In genomic region chr9:50603998-50604324, GRCm38 (mm10) we compare ENCODE assay signal across 8 mouse cellular contexts. TPM values are rescaled to one million over a fixed set of nuclear protein-coding genes. Genes with fewer than 3 reads are reported as not detected.
DNase-seq lines count a peak whose midpoint lies in the region; ATAC-seq and TF ChIP-seq lines count a peak whose summit lies in the region.

No protein-coding gene starts in this region.

- H3K4me1 ChIP-seq in heart, embryonic 14.5 days (ENCODE audit: control insufficient read depth in 2 of 2, insufficient read depth in 2 of 2, low read length in 2 of 2): peaks cover 11 to 27% of the 10 kb centered on the region in 2 experiments
- peaks cover 0 to 5% of the 10 kb centered on the region in 2 experiments; a peak in 1 of 4 replicates for H3K4me1 ChIP-seq in ES-E14 (ENCODE audit: control insufficient read depth in 2 of 2, insufficient read depth in 2 of 2, low read length in 2 of 2, poor library complexity in 1 of 2)
- H3K4me1 ChIP-seq in forebrain, embryonic 16.5 days (replicated peaks; ENCODE audit: control insufficient read depth, insufficient read depth, low read length): peaks cover 22% of the 10 kb centered on the region
- peaks cover 27% of the 10 kb centered on the region for H3K4me1 ChIP-seq in liver, postnatal 0 days (ENCODE audit: insufficient read depth)

- peak; percentile 83 for ATAC-seq in heart, embryonic 14.5 days (ENCODE audit: insufficient number of reproducible peaks, insufficient read depth, low FRiP score, low read depth)
- ATAC-seq in forebrain, embryonic 16.5 days: peak; percentile 90
- peak; percentile 73 for ATAC-seq in liver, postnatal 0 days

- no peaks in the 10 kb centered on the region for H3K9me3 ChIP-seq in heart, embryonic 14.5 days (ENCODE audit: control insufficient read depth, low read length)
- H3K9me3 ChIP-seq in ES-E14 (ENCODE audit: control insufficient read depth, insufficient read depth, low read depth, low read length): no peaks in the 10 kb centered on the region
- H3K9me3 ChIP-seq in forebrain, embryonic 16.5 days (ENCODE audit: control insufficient read depth, low read length): no peaks in the 10 kb centered on the region
- no peaks in the 10 kb centered on the region for H3K9me3 ChIP-seq in liver, postnatal 0 days (ENCODE audit: low read length)

- no peak for TF ChIP-seq EP300 in liver, postnatal 0 days (IDR thresholded peaks at IDR 0.05; ENCODE audit: low read depth)

- peak overlapping the region; percentile 90 for H3K9ac ChIP-seq in heart, embryonic 14.5 days (ENCODE audit: low read length)
- H3K9ac ChIP-seq in ES-E14 (ENCODE audit: insufficient read depth, low read depth, low read length, poor library complexity, severe bottlenecking): peak overlapping the region; percentile 96
- H3K9ac ChIP-seq in forebrain, embryonic 16.5 days (replicated peaks; ENCODE audit: low read depth, low read length): peak overlapping the region; percentile 78
- peak overlapping the region; percentile 93 for H3K9ac ChIP-seq in liver, postnatal 0 days (replicated peaks)

- WGBS in heart, embryonic 14.5 days: under 1% methylated on average over 24 of the region's 24 CpGs
- WGBS in forebrain, embryonic 16.5 days: under 1% methylated on average over 21 of the region's 24 CpGs
- WGBS in liver, postnatal 0 days (ENCODE audit: insufficient replicate concordance): under 1% methylated on average over 24 of the region's 24 CpGs

- in situ Hi-C loops in ES-E14 (cut with MboI; ENCODE audit: low sequenced_read_pairs in 2 of 2, unreplicated experiment in 2 of 2): no loop called here

- peak overlapping the region; percentile 81 to 86 for H3K4me3 ChIP-seq in heart, embryonic 14.5 days (ENCODE audit: control insufficient read depth in 1 of 2, insufficient read depth in 1 of 2, low read depth in 1 of 2, low read length in 2 of 2)
- H3K4me3 ChIP-seq in ES-E14 (ENCODE audit: insufficient read depth in 1 of 2, low read depth in 1 of 2, low read length in 2 of 2, poor library complexity in 1 of 2, severe bottlenecking in 1 of 2): peak overlapping the region; percentile 75 to 79
- peak overlapping the region; percentile 86 for H3K4me3 ChIP-seq in forebrain, embryonic 16.5 days (replicated peaks; ENCODE audit: low read length)
- peak overlapping the region; percentile 92 for H3K4me3 ChIP-seq in liver, postnatal 0 days (ENCODE audit: low read depth, low read length)

- peaks cover 58% of the 10 kb centered on the region for H3K36me3 ChIP-seq in heart, embryonic 14.5 days (ENCODE audit: control insufficient read depth, insufficient read depth, low read length)
- H3K36me3 ChIP-seq in ES-E14 (ENCODE audit: control insufficient read depth, insufficient read depth, low read length, poor library complexity, severe bottlenecking): peaks cover 11% of the 10 kb centered on the region
- H3K36me3 ChIP-seq in forebrain, embryonic 16.5 days (ENCODE audit: control insufficient read depth, insufficient read depth): peaks cover 8% of the 10 kb centered on the region
- H3K36me3 ChIP-seq in liver, postnatal 0 days (replicated peaks; ENCODE audit: insufficient read depth, low read length): peaks cover 33% of the 10 kb centered on the region

- H3K27ac ChIP-seq in heart, embryonic 14.5 days (replicated peaks in 1 of 2; ENCODE audit: control insufficient read depth in 1 of 2, insufficient read depth in 1 of 2, low read depth in 2 of 2, low read length in 2 of 2): peak overlapping the region; percentile 44 to 87
- peak overlapping the region; percentile 65 for H3K27ac ChIP-seq in ES-E14 (ENCODE audit: insufficient read depth, low read depth, low read length, poor library complexity, severe bottlenecking)
- peak overlapping the region; percentile 84 for H3K27ac ChIP-seq in forebrain, embryonic 16.5 days (ENCODE audit: low read length)
- H3K27ac ChIP-seq in liver, postnatal 0 days (ENCODE audit: low read depth): peak overlapping the region; percentile 86

- H3K4me2 ChIP-seq in heart, embryonic 14.5 days (ENCODE audit: low read length): peak overlapping the region; percentile 79
- H3K4me2 ChIP-seq in forebrain, embryonic 16.5 days (ENCODE audit: low read length): peak overlapping the region; percentile 81
- H3K4me2 ChIP-seq in liver, postnatal 0 days (ENCODE audit: low read depth, low read length): peak overlapping the region; percentile 92

- no peak for DNase-seq in heart, postnatal 4 days
- no peak for DNase-seq in ES-E14 (ENCODE audit: low read depth, low spot score)
- no peak for DNase-seq in liver, postnatal 0 days
- DNase-seq in urinary bladder, adult 18-20 months (ENCODE audit: low spot score in 2 of 2): no peak
- no peak for DNase-seq in left cerebral cortex, adult 9 months (ENCODE audit: low spot score in 2 of 2)
- no peak for DNase-seq in cerebellum, adult 9-10 months

- TF ChIP-seq CTCF in liver, postnatal 0 days (IDR thresholded peaks at IDR 0.05; ENCODE audit: low read depth): peak; percentile 51

- H3K27me3 ChIP-seq in heart, embryonic 14.5 days (ENCODE audit: control insufficient read depth, insufficient read depth, low read length): no peaks in the 10 kb centered on the region
- H3K27me3 ChIP-seq in forebrain, embryonic 16.5 days (replicated peaks; ENCODE audit: control insufficient read depth, insufficient read depth, low read length): no peaks in the 10 kb centered on the region
- no peaks in the 10 kb centered on the region for H3K27me3 ChIP-seq in liver, postnatal 0 days (ENCODE audit: insufficient read depth, low read length)

TF ChIP-seq in ES-E14, 5 proteins besides CTCF, POLR2A, EP300 and RAD21:
- TF ChIP-seq ZNF384 (IDR thresholded peaks at IDR 0.05; ENCODE audit: low read depth, low read length): no peak
- TF ChIP-seq CHD2 (IDR thresholded peaks at IDR 0.05; ENCODE audit: low read depth, low read length): no peak
- no peak for TF ChIP-seq ZC3H11A (IDR thresholded peaks at IDR 0.05; ENCODE audit: borderline replicate concordance, low read depth, low read length)
- TF ChIP-seq HCFC1 (IDR thresholded peaks at IDR 0.05; ENCODE audit: borderline replicate concordance, insufficient read depth, low read length): no peak
- TF ChIP-seq MAFK (IDR thresholded peaks at IDR 0.05; ENCODE audit: insufficient read depth, low read depth, low read length): no peak
TF ChIP-seq in ES-E14: peak in this region for 0.

RNA-seq across cellular contexts. Expression of gene Timm8b, which starts 0.3 kb away (rescaled TPM):
- polyA plus RNA-seq in heart, embryonic 14.5 days (2014; fragmentation: Nextera tagmentation; extraction: Ambion mirVana): 338 and 373 TPM in 2 replicates
- total RNA-seq in heart, postnatal 4 days (2021): 100 to 1,000 TPM; 196 to 216 TPM
- 133 and 179 TPM in 2 replicates for total RNA-seq in ES-E14 (2012; rRNA removed)
- 308 and 327 TPM in 2 replicates for polyA plus RNA-seq in forebrain, embryonic 16.5 days (2015; fragmentation: Nextera tagmentation; extraction: Ambion mirVana)
- polyA plus RNA-seq in liver, postnatal 0 days (2015; fragmentation: Nextera tagmentation; extraction: Ambion mirVana): 198 and 212 TPM in 2 replicates

RNA-seq across cellular contexts. Expression of gene Sdhd, which starts 0.3 kb away (rescaled TPM):
- polyA plus RNA-seq in heart, embryonic 14.5 days (2014; fragmentation: Nextera tagmentation; extraction: Ambion mirVana): 751 and 787 TPM in 2 replicates
- 100 to 1,000 TPM; 664 to 695 TPM for total RNA-seq in heart, postnatal 4 days (2021)
- total RNA-seq in ES-E14 (2012; rRNA removed): 160 and 168 TPM in 2 replicates
- 205 and 215 TPM in 2 replicates for polyA plus RNA-seq in forebrain, embryonic 16.5 days (2015; fragmentation: Nextera tagmentation; extraction: Ambion mirVana)
- 454 and 476 TPM in 2 replicates for polyA plus RNA-seq in liver, postnatal 0 days (2015; fragmentation: Nextera tagmentation; extraction: Ambion mirVana)

RNA-seq across cellular contexts. Expression of gene Pih1d2, which starts 13.2 kb away (rescaled TPM):
- 1.9 TPM in 2 replicates for polyA plus RNA-seq in heart, embryonic 14.5 days (2014; fragmentation: Nextera tagmentation; extraction: Ambion mirVana)
- under 1 TPM; 0.59 to 0.69 TPM for total RNA-seq in heart, postnatal 4 days (2021)
- 2.3 and 3.3 TPM in 2 replicates for total RNA-seq in ES-E14 (2012; rRNA removed)
- polyA plus RNA-seq in forebrain, embryonic 16.5 days (2015; fragmentation: Nextera tagmentation; extraction: Ambion mirVana): 2.7 and 4.1 TPM in 2 replicates
- polyA plus RNA-seq in liver, postnatal 0 days (2015; fragmentation: Nextera tagmentation; extraction: Ambion mirVana): 0.51 and 0.73 TPM in 2 replicates

RNA-seq across cellular contexts. Expression of gene Nkapd1, which starts 13.3 kb away (rescaled TPM):
- polyA plus RNA-seq in heart, embryonic 14.5 days (2014; fragmentation: Nextera tagmentation; extraction: Ambion mirVana): 15.4 and 18.3 TPM in 2 replicates
- 10 to 100 TPM; 19.0 to 20.3 TPM for total RNA-seq in heart, postnatal 4 days (2021)
- total RNA-seq in ES-E14 (2012; rRNA removed): 16.1 and 17.8 TPM in 2 replicates
- polyA plus RNA-seq in forebrain, embryonic 16.5 days (2015; fragmentation: Nextera tagmentation; extraction: Ambion mirVana): 19.7 and 20.6 TPM in 2 replicates
- polyA plus RNA-seq in liver, postnatal 0 days (2015; fragmentation: Nextera tagmentation; extraction: Ambion mirVana): 8.3 and 9.2 TPM in 2 replicates

RNA-seq across cellular contexts. Expression of gene Tex12, which starts 42.8 kb away (rescaled TPM):
- polyA plus RNA-seq in heart, embryonic 14.5 days (2014; fragmentation: Nextera tagmentation; extraction: Ambion mirVana): 0.31 TPM in 1 of 2 replicates, not detected in the other
- total RNA-seq in heart, postnatal 4 days (2021): not detected
- total RNA-seq in ES-E14 (2012; rRNA removed): 0.94 TPM in 1 of 2 replicates, not detected in the other
- polyA plus RNA-seq in forebrain, embryonic 16.5 days (2015; fragmentation: Nextera tagmentation; extraction: Ambion mirVana): not detected in 2 replicates
- not detected in 2 replicates for polyA plus RNA-seq in liver, postnatal 0 days (2015; fragmentation: Nextera tagmentation; extraction: Ambion mirVana)
